Mouse (Mus musculus) right cerebral cortex, postnatal 25 days (tissue): ENCODE measurements at regions not wholly inside any gene's neighbourhood (a gene's known extent, or its start where the extent isn't known, plus 50 kb on each side); places are given as distances from the start of the nearest gene placed in this dataset.
"Not testable (repeated sequence)": the region's sequence is repeated elsewhere in the genome, so short reads cannot be mapped to it uniquely, and the experiment has no call there.

Source experiments
- DNase-seq: peaks from one replicate; pipeline ENCODE4 v3.0.0; 2022

DNA sequence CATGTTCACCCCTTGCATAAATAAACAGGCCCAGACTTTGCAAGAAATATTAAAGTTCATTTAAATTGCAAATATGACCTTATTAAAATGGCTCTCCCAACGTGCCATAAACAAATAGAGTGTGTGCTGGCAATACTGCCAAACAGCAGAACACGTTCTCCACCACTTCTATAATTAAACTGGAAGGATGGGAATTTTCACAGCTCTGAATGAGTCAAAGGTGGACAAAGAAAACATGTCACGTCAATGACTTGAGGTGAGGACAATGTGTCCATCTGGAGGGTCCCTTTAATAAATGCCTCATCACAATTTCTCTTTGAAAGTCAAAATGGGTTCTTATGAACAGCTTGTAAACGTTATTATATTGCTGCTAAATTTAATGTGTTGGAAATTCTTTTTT lies 114.8 kb downstream of the Galc start:
- no peak for DNase-seq

DNA sequence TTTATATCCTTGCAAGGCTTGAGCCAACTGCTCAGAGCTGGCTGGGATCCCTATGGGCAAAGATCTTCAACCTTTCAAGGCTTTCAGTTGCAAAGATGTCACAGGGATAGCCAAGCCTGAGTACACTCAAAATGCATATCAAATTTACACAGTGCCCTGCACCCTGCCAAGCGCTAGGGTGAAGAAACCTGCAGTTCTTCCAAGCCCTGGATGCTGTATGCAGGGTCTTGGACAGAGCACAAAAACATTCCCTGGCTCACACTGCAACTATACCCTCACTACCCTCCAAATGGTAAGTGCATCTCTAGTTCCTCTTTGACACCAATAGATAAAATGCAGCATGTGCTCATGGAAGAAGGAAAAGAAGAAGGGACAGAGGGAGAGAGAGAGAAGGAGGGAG lies 116.1 kb downstream of the Galc start:
- no peak for DNase-seq

DNA sequence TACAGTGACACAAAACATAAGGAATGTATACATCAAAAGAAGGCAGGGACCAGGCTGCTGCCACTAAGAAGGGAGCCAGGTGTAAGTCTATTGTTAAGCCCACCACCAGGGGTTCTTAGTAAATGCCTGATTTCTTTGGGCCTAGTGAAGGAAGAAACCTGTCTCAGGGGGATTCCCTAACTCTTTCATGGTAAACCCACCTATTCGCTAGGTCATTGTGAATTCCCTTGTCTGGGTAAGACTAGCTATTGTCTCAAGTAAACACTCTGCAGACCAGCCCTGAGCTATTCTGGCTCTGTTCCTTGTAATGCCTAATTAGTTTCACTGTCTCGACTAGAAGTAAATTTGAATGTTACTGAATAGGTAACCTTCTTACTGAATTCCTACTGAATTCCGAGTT lies 119.4 kb downstream of the Galc start:
- DNase-seq = not testable (repeated sequence)

DNA sequence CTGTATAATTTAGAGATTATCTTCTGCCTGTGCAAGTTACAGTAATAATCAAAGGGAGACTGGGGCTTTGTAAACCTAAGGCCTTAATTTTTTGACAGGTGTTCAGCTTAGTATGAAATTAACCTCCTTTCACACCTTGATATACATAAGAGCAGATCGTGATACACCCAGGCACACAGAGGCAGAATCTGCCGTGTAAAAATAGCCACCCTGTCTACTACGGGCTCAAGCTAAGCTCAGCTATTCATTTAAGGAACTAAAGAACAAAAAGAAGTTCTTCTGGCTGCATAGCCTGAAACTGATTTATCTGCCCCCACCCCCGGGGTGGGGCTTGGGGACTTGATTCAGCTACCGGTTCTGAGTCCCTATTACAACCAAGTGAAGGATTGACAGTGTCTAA lies 128.0 kb downstream of the Galc start:
- DNase-seq = no peak

DNA sequence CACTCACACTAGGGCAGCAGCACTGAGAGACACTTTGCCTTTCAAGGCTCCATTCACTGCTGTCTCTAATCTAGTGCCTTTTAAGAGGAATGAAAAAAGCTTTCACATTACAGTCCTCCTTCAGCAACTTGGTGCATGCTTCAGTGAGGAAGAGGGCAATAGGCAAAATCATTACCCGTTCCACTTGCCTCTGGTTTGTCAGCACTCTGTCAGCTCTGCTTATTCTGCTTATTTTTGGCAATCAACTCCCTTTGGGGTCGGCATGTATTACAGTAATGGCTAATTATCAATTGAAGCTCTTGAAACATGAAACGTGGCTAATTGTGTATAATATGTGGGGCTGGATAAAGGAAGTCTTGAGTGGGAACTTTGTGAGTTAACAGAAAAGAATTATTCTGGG lies 135.7 kb downstream of the Galc start:
- DNase-seq = no peak

DNA sequence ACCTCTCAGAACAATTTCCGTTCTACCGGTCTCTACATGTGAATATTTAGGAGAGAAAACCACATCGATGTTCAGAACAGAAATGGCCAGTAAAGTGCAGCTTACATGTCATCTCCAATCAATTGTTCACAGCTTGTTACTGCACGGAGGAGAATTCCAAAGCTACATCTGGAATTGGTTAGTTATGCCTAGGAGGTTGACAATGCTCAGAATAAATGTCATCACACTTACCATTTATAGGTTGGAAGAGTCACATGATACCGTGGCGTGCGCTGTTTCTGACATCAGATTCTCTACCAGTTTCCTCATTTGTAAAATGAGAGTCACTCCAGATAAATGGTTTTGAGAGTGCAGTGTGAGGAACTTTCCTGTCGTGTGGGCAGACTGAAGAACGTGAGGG lies 151.2 kb downstream of the Galc start:
- DNase-seq = no peak

DNA sequence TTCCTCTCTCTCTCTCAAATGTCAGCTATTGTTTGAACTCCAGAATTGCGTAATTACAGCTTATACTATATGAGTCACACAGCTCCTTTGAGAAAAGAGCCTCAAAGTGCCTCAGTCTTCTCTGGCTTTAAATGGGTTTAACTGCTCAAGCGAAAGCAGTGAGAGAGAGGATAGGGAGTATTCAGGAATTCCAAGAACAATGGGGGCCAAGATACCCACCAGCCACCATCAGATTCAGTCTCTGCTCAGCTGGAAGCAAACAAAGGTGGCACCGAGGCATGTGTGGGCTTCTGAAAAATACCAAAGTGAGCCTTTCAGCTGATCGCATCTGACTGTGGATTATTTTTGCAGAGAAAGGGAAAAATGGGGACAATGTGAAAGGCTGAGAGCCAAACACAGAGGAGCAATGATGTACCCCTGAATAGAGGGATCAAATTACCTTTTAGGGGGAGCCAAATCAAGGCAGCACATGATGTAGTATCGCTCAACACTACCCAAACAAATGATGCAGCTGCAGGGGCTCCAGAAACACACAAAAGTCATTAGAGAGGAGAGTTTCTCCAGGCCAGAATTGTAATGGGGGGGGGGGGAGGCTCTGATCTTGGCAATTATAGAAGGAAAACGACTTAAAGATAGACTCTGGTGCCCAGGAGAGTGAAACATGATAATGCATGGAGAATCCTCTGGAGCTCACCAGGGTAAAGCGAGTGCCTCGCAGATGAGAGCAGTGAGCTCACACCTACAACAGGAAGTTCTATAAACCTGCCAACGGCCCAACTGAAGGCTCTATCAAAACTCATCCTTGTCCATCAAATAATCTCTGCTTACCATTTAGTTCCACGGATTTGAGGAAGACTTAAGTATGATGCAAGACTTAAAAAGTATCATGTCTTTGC lies 152.2 kb downstream of the Galc start:
- no peak for DNase-seq

DNA sequence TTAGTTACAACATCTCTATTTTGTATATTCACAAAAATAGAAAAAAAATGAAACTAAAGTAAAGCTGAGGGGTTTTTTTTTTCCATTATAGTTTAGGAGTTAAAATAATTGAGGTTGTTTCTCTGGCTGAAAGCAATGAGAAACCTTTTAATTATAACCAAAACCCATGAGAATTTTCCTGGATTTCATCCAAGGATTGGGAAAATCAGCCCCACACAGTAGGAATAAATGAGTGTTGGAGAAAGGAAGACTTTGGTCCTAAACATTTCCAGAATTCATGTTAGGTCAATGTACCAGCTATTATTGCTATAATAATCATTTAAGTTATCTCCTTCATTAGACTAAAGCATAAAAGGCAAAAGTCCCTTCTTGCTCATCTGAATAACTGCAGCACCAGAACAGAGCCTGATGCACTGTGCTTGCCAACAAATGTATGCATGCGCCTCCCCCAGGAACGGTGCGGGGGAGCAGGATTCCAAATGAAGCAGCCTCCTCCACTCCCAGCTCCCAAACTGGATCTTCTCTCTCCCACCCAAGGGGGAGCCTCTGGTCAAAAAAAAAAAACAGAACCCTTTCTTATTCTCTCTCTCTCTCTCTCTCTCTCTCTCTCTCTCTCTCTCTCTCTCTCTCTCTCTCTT lies 153.0 kb downstream of the Galc start:
- peak; percentile 79 for DNase-seq

DNA sequence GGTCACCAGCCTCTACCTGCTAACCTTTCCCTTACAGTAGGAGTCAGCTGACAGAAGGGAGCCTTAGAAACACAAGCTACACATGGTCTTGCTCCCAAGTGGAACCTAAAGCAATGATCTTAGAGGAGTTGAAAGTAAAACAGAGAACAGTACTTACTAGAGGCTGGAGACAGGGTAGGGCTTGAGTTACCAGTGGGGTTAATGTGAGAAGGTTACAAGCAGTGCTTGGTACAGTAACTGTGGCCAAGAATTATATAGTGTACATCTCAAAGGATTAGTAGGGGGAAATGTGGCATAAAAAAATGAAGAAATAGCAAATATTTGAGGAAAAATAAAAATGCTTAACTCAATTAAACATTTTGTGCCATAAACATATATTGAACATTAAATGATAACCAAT lies 153.5 kb downstream of the Galc start:
- no peak for DNase-seq

DNA sequence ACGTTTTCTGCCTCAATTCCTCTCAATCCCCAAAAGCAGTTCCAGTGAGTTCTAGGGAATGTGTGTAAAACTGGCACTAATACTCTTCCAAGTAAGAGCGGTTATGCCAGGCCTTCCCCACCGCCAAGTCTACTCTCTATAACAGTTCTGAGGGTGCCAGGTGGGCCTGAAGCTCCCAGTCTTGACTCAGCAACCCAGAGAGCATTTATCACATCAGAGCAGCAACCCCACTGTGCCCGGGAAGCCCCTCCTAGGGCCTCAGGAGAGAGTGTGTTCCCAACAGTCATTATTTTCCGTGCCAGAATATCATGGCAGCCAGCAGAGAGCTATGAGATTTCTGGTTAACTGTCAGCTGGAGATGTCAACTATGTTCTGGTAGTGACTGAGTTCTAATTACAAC lies 169.1 kb downstream of the Galc start:
- no peak for DNase-seq

DNA sequence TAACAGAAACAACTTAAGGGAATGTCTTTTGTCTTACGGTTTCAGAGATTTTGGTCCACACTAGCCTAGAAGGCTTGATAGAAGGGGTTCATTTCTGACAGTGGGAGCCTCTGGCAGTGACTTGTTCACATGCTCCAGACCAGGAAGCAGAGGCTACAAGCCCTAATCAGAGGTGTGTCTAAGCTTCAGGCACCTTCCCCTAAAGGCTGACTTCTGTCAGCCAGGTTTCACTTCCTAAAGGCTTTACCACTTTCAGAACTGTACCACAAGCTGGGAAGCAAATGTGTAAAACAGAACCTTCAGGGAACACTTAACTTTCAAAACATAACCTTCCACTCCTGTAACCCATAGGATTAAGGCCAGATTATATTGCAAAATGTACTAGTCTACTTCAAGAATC lies 180.9 kb downstream of the Galc start:
- no peak for DNase-seq

DNA sequence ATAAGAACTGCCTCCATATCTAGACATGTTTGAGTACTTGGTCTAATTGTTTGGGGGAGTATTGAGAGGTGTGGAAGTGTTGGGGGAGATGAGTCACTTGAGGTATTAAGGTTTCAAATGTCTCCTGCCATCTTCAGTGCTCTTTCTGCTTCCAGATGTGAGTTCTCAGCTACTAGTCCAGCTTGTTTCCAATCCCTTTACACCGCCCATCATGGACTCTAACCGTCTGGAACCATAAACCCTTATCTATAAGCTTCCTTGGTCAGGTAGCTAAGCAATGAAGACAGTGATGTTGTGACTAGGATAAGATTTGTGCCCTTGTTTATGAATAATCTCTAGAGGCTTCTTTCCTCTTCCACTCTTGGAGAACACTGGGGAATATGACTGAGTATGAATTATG lies 183.7 kb downstream of the Galc start:
- no peak for DNase-seq

DNA sequence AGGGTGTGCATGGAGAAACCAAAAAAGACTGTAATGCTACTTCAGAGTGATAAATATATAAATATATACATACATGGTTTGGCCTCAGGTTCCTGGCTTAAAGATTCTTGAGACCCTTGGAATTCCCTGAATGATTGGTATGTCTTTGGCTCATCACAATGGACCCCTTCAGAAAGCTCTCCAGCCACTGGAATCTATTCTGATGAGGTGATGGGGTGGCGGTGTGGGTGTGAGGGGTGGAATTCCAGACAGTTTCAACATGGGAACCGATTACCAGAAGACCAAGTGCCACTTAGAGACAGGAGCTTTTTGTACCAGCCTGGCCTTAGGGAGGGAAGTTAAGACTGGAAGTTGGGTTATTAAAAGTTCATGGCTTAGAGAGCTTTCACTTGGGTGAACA lies 190.1 kb downstream of the Galc start:
- DNase-seq = no peak

DNA sequence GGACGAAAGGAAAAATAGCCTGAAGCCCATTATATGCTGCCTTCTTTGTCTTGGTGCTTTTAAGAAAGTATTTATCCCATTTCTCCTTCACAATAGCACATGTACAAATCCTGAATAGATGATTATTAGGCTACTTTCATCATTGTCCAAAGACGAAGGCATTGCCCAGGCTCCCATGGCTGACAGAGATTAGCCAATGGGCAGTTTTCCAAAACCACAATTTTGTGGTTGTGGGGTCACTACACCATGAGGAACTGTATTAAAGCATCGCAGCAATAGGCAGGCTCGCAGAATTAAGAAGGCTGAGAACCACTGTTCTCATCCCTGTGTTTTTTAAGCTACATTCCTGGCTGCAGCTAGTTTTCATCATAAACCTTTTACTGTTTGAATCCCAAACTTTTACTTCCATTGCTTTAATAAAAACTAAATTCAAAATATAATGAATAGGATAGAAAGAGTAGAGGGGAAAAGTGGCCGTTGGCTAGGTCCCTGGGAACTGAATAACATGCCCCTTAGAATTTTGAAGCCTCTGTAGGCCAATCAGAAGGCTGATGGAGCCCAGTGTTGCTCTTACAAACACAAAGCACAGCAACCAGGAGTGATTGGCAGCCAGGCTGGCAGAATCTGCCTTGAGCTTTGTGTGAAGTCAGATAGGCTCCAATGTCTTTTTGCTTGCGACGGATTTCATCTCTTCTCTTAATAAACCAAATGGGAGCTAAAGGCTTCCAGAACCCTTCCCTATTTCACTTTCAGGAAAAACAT lies 199.7 kb downstream of the Galc start:
- DNase-seq = no peak

DNA sequence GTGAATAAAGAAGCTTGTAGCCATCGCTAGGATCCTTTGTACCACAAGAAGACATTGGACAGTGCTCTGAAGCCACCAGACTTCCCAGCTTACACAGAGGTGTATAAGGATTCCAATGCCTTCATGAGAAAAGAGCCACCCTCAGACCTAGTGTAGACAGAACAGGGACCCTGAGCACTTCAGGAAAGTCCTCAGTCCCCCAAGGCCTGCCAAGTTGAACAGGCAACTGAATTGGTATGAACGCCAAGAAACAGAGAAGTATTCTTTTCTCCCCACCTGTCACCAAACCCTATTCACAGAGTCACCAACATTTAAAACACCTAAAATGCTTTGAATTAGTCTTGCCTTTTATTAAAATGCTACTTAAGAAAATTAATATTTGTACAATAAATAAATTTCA lies 200.3 kb downstream of the Galc start:
- no peak for DNase-seq

DNA sequence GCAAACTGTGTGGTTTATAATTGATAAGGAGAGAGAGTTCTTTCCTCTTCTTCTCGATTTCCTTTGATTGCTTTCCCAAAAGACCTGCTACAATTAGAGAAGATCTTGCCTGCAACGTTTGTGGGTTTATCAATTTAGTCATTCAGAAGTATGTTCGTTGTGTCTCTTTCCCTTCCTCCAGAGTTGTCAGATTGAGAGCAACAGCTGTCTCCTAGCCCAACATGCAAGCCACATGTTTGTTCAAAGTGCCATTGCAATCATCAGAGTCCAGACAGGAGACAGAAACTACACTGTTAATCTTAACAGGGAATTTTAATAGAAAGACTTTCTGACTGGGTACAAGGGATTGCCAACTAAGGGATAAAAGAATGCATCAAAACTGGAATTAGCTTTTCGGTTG lies 208.3 kb downstream of the Galc start:
- no peak for DNase-seq

DNA sequence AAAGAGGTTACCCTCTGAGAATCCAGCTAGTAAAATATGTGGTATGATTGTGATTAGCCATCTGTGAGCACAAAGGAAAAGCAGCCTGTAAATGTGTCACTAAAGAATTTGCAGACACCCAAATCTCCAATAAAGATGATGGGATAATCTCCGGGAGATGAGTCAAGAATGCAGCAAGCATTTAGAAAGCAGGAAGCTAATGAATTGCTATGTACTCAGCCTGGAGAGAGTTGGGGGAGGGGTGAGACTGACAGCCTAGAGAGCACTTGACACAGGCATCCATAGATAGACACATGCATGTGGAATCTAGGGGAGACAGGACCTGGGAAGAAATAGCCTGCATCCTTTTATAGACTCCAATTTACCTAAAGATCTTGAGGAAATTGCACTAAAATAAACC lies 208.8 kb downstream of the Galc start:
- DNase-seq = no peak

DNA sequence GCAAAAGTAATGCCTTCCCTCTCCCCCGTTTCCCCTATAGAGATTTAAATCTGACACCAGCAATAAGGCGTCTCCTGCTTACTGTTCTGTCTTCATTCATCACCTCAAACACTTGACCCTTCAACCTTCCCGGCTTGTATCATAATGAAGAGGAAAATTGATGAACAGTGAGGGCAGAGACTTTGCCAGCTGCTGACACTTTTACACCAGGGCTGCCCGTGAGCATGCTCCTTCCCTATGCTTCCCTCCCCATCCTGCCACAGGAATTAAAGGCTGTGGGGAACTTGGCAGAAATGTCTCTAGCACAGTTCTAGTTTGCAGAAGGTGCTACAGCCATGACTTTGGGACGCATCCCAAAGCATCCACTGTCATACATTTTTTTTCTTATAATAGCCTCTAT lies 209.2 kb downstream of the Galc start:
- DNase-seq = no peak

DNA sequence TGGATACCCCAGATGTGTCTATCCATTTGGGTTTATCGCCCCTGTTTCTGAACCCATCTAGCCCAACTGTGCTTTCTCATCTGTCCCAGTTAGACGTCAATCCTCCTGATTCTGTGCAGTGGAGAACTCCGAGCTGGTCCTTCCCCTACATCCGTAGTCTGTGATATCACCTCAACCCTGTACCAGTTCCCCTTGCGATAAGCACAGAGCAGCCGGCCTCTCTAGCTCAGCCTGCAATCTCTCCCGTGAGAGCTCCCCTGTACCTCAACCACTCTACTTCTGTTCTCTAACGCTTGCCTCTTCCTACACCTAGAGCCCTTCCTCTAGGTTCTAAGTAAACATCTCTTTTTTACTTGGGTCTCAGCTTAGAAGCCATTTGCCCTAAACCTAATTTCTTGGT lies 211.5 kb downstream of the Galc start:
- DNase-seq = no peak

DNA sequence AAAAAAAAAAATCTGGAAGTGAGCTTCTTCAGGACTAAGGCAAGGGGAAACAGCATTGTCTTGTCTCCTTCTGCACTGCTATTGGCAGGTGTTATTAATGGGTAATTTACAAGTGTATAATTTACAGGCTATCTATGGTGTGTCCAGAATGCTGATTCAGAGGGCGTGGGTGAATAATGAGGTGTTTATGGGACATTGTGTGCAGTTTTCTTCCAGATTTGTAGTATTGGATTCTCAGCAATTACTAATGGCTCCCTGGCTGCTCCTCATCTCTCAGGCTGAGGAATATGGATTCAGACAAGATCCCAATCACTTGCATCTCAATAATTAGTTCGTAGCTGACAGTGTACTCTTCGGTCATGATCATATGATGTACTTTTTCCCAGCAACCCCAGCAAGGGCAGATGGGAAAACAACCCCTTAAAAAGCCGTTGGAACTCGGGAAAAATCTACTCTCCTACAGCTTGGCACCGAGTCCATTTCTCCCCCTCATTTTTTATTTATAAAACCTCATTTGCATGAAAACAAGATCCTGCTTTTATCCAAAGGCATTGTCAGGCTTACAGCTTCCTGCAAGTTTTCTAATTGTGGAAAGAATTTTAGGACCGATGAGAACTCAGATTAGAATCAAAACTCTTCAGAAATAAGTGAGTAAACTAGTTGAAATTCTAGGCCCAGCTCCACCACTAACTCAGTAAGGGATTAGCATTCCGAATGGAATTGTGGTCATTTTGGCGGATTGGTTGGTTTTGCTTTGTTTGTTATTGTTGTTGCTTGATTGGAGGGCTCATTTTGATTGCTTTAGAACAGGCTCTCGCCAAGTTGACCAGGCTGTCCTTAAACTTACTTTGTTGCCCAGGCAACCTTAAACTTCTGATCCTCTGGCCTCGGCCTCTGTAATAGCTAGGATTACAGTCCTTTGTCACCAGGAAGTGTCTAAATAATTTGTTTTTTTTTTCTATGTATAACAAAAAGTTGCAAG lies 212.5 kb downstream of the Galc start:
- no peak for DNase-seq

DNA sequence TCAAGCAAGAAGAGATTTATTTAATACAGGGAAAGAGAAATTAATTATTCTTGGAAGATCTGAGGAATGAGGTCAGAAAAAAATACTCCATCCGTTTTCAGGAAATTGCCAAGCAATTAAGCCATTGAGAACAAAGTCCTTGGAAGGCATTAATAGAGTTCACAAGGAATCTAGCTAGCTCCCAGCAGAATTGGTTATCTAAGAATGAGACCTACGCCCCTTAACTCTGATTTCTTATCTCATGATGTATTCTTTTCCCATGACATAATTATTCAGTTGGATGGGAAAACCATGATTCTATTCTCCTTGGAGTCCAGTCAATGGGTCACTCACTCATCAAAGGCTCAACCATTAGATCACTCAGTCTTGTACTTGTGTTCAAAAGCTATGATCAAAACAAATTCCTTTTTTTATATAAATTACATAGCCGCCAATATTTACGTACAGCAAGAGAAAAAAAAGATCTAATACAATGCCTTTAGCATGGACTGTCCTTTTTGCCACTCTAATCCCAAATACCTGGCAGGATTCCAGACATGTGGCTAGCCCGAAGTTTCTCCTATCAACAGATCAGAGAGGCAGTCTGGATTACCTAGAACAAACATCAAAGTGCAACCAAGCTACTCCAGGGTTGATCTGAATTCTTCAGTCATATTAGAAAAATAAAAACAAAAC lies 213.3 kb downstream of the Galc start:
- no peak for DNase-seq

DNA sequence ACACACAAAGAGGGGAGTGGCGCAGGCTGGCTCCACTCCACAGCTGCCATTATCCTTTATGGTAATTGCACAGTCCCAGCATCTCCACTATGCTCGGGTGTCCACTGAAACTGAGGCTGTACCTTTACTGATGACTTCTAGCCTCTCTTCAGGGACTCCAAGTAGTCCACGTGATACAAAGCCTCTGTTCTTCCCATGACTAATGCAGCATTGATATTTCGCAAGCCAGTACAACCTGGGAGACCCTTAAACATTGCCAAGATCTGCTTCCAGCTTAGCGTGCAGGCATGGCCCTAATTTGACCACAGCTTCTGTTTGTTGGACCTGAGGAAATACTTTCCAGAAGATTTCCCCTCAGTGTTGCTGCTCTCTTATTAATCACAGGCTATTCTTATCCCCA lies 215.8 kb downstream of the Galc start:
- DNase-seq = no peak
